In the genomic region with DNA sequence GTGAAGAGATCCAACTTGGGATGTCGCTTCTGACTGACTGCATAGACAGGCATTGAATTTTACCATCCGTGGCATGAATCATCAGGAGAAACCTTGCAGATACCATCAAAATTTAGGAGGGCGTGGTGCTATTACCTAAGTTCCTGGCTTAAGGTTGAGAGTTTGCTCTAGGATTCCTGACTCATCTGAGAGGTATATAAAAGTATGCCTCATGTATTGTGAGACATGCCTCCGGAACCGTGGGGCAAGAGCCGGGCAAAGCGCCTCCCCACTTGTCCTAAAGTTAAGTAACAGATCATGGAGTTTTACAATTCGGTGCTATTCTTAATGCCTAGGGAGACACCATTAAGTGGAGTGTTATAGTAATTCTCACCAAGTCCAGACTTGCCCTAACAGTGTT, we compare ENCODE assay signal across 26 mouse cellular contexts. TPM values are rescaled to one million over a fixed set of nuclear protein-coding genes. Genes with fewer than 3 reads are reported as not detected.
DNase-seq lines count a peak whose midpoint lies in the region; ATAC-seq lines count a peak whose summit lies in the region.
"Had no signal": no experiment of that assay in that cellular context is flagged by ENCODE, and none has a peak within 500 bp of the region (broad histone marks: within the 10 kb centered on the region; RNA-seq: fewer than 3 reads in every experiment).

No protein-coding gene starts in this region.

- DNase-seq in heart, adult 11 months = peak; percentile 59
- no peak for DNase-seq in heart, adult 8-10 months (ENCODE audit: low spot score)
- DNase-seq in urinary bladder, postnatal 14 days (ENCODE audit: low spot score) = peak; percentile 50
- DNase-seq in urinary bladder, postnatal 4 days (ENCODE audit: low spot score in 2 of 2) = no peak
- DNase-seq in gonadal fat pad, adult 2 months (ENCODE audit: low read depth) = peak; percentile 98
- DNase-seq in cerebellum, postnatal 4 days (ENCODE audit: low spot score in 2 of 2) = no peak
- DNase-seq: adrenal gland, adult 8-10 months; adrenal gland, postnatal 25 days; cerebellum, adult 11-12 months; cerebellum, adult 8-10 months; cerebellum, postnatal 10 days; cerebellum, postnatal 36 days; forebrain, postnatal 0 days; gastrocnemius, adult 2 months; gastrocnemius, postnatal 14 days; heart, adult 2 months had no signal

- no peaks in the 10 kb centered on the region for H3K9me3 ChIP-seq in forebrain, embryonic 16.5 days (ENCODE audit: control insufficient read depth, low read length)
- H3K9me3 ChIP-seq: embryonic facial prominence, embryonic 12.5 days; forebrain, embryonic 10.5 days; forebrain, embryonic 13.5 days; hindbrain, embryonic 13.5 days; intestine, embryonic 15.5 days had no signal

- ATAC-seq in forebrain, embryonic 16.5 days = no peak
- ATAC-seq: activated CD4-positive, CD25-positive, alpha-beta regulatory T cell, adult 4 months; forebrain, embryonic 13.5 days; forebrain, postnatal 0 days; hindbrain, embryonic 16.5 days; intestine, embryonic 15.5 days had no signal

- peaks cover 2% of the 10 kb centered on the region; the same call in 1 of the 2 replicates for H3K27me3 ChIP-seq in forebrain, embryonic 16.5 days (replicated peaks; ENCODE audit: control insufficient read depth, insufficient read depth, low read length)
- H3K27me3 ChIP-seq: forebrain, embryonic 13.5 days; intestine, embryonic 15.5 days had no signal

- no peak overlapping the region for H3K9ac ChIP-seq in forebrain, embryonic 16.5 days (replicated peaks; ENCODE audit: low read depth, low read length)
- H3K9ac ChIP-seq: embryonic facial prominence, embryonic 12.5 days; forebrain, embryonic 13.5 days; forebrain, postnatal 0 days; hindbrain, embryonic 13.5 days; intestine, embryonic 15.5 days had no signal

- H3K4me1 ChIP-seq in forebrain, embryonic 16.5 days (replicated peaks; ENCODE audit: control insufficient read depth, insufficient read depth, low read length) = peaks cover 15% of the 10 kb centered on the region
- H3K4me1 ChIP-seq: embryonic facial prominence, embryonic 12.5 days; intestine, embryonic 15.5 days had no signal

- no peak overlapping the region for H3K27ac ChIP-seq in forebrain, embryonic 16.5 days (ENCODE audit: low read length)
- H3K27ac ChIP-seq: embryonic facial prominence, embryonic 12.5 days; forebrain, embryonic 10.5 days; forebrain, embryonic 13.5 days; gastrocnemius, adult 2 months; heart, adult 2 months; hindbrain, embryonic 13.5 days; intestine, embryonic 15.5 days had no signal

- WGBS in forebrain, embryonic 16.5 days = 92% methylated on average over 8 of the region's 8 CpGs

- H3K36me3 ChIP-seq in forebrain, embryonic 16.5 days (ENCODE audit: control insufficient read depth, insufficient read depth) = no peaks in the 10 kb centered on the region
- H3K36me3 ChIP-seq: embryonic facial prominence, embryonic 12.5 days; forebrain, embryonic 10.5 days; hindbrain, embryonic 13.5 days; intestine, embryonic 15.5 days had no signal

- no peak overlapping the region for H3K4me2 ChIP-seq in forebrain, embryonic 16.5 days (ENCODE audit: low read length)
- H3K4me2 ChIP-seq: embryonic facial prominence, embryonic 12.5 days; forebrain, embryonic 13.5 days; heart, embryonic 11.5 days; hindbrain, embryonic 13.5 days; intestine, embryonic 15.5 days had no signal

- H3K4me3 ChIP-seq in forebrain, embryonic 16.5 days (replicated peaks; ENCODE audit: low read length) = no peak overlapping the region
- H3K4me3 ChIP-seq: embryonic facial prominence, embryonic 12.5 days; erythroblast, embryonic 14.5 days; forebrain, embryonic 10.5 days; forebrain, embryonic 13.5 days; gastrocnemius, adult 2 months; heart, adult 2 months; hindbrain, embryonic 13.5 days; intestine, embryonic 15.5 days had no signal

RNA-seq across cellular contexts. Expression of gene Pon2, which starts 2.4 kb away (rescaled TPM):
- 10 to 100 TPM; 15.2 to 19.9 (median 18.5) TPM for total RNA-seq in heart, adult 8-10 months (2022)
- 30.6 and 35.1 TPM in 2 replicates for polyA plus RNA-seq in gonadal fat pad, adult 2 months (2012; rRNA removed)
- polyA plus RNA-seq in forebrain, embryonic 16.5 days (2015; fragmentation: Nextera tagmentation; extraction: Ambion mirVana) = 22.1 and 23.4 TPM in 2 replicates

RNA-seq across cellular contexts. Expression of gene Pon3, which starts 44.5 kb away (rescaled TPM):
- 10 to 100 TPM; 20.0 to 29.5 (median 25.0) TPM for total RNA-seq in heart, adult 8-10 months (2022)
- 29.3 and 38.2 TPM in 2 replicates for polyA plus RNA-seq in gonadal fat pad, adult 2 months (2012; rRNA removed)
- 2.6 and 3.5 TPM in 2 replicates for polyA plus RNA-seq in forebrain, embryonic 16.5 days (2015; fragmentation: Nextera tagmentation; extraction: Ambion mirVana)

Comparison
In these comparisons a context has a peak if more than half of its experiments do, and no peak if none do; other contexts are left out.
1. DNase-seq: peak in heart, adult 11 months (single experiment), urinary bladder, postnatal 14 days (single experiment) and gonadal fat pad, adult 2 months (single experiment); none in heart, adult 8-10 months (single experiment), urinary bladder, postnatal 4 days (0 of 2) and cerebellum, postnatal 4 days (0 of 2).